Mouse (Mus musculus) spleen, adult 2 months (tissue): ENCODE measurements around the gene Pomp. TPM values are rescaled to one million over a fixed set of nuclear protein-coding genes. Genes with fewer than 3 reads are reported as not detected.

Experiments
- DNase-seq, 2 experiments: peaks; one replicate each; pipeline versions ENCODE4 v3.0.0 to v3.0.0-alpha.2; 2012 to 2021; ENCODE audit warnings: low spot score in 2 of 2, low read depth in 1 of 2
- H3K27ac ChIP-seq: fragments of 200-500 bp; 2 replicates; pipeline ENCODE4 v1.5.1; 2012; ENCODE audit warnings: low read length, inconsistent platforms; ENCODE audit not compliant: insufficient read depth
- H3K27me3 ChIP-seq: fragments of 200-500 bp; 2 replicates; pipeline ENCODE4 v1.6.1; 2012; ENCODE audit warnings: mild to moderate bottlenecking, moderate library complexity, low read length, inconsistent platforms; ENCODE audit not compliant: control insufficient read depth, insufficient read depth
- H3K36me3 ChIP-seq: fragments of 200-500 bp; 2 replicates; pipeline ENCODE4 v1.6.1; 2012; ENCODE audit warnings: mild to moderate bottlenecking, low read length, inconsistent platforms; ENCODE audit not compliant: control insufficient read depth, insufficient read depth
- H3K4me1 ChIP-seq: fragments of 200-500 bp; 2 replicates; pipeline ENCODE4 v1.6.1; 2011; ENCODE audit warnings: inconsistent platforms; ENCODE audit not compliant: control insufficient read depth, insufficient read depth, insufficient read length
- H3K4me3 ChIP-seq: fragments of 200-500 bp; 2 replicates; pipeline ENCODE4 v1.5.1; 2011; ENCODE audit warnings: mild to moderate bottlenecking, inconsistent platforms; ENCODE audit not compliant: insufficient read depth, insufficient read length; ENCODE audit errors: extremely low read depth
- CTCF ChIP-seq: fragments of 200-500 bp; IDR thresholded peaks from 2 replicates; pipeline ENCODE4 v1.5.1; 2011; ENCODE audit warnings: mild to moderate bottlenecking, inconsistent platforms; ENCODE audit not compliant: insufficient read depth, insufficient read length, insufficient replicate concordance; ENCODE audit errors: extremely low read depth
- POLR2A ChIP-seq: fragments of 200-500 bp; IDR thresholded peaks from 2 replicates; pipeline ENCODE4 v1.6.1; 2011; ENCODE audit warnings: low read depth, low read length, inconsistent platforms
- WGBS: fragments of 180-500 bp; shearing (Covaris S2); methylation state at CpG from one replicate; pipeline ENCODE4 v1.1.7; 2018; 5-methylcytosine and 5-hydroxymethylcytosine counted together
- polyA plus RNA-seq: library from polyadenylated mRNA; depleted of rRNA; stranded (reverse); fragments of >200 nt; gene quantifications from 2 replicates; pipeline ENCODE4 v1.2.3, GENCODE M21; 2012

Gene Pomp
- polyA plus RNA-seq, 1 experiment: 22.8 TPM

DNA sequence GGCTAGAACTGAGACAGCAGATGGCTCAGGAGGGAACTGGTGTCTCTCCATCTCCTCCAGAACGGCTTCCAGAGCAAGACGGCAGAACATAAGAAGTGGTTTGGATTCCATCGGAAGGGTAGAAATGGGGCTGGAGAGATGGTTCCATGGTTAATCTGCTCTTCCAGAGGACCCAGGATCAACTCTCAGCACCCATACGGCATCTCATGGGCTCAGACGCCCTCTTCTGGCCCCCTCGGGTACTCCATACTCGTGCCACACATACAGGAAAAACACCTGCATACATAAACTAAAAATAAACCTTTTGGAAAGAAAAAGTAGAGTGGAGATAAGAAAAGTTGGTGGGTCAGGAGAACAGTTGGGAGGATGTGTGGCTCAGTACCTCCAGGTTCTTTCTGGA, 40.4 kb upstream of the Pomp start:
- no peak for TF ChIP-seq CTCF
- no peak for TF ChIP-seq POLR2A
- Histone ChIP-seq H3K27ac (no peak overlapping the region), H3K27me3 (no peaks in the 10 kb centered on the region), H3K4me3 (no peak overlapping the region), H3K36me3 (no peaks in the 10 kb centered on the region), H3K4me1 (no peaks in the 10 kb centered on the region)
- no peak for DNase-seq
- 92% methylated on average over 7 of the region's 7 CpGs for WGBS

- no peak for DNase-seq
- H3K4me1 ChIP-seq: peaks cover 4% of the 10 kb centered on the region; the same call in 1 of the 2 replicates
- TF ChIP-seq CTCF (no peak), POLR2A (no peak)
- WGBS: 90% methylated on average over 13 of the region's 13 CpGs
- H3K27me3 ChIP-seq: no peaks in the 10 kb centered on the region
- no peak overlapping the region for H3K4me3 ChIP-seq
- no peak overlapping the region for H3K27ac ChIP-seq
- H3K36me3 ChIP-seq: no peaks in the 10 kb centered on the region
Observed at GRCm38 (mm10) chr5:147824021-147824605, 36.1 kb upstream of the Pomp start.

DNA sequence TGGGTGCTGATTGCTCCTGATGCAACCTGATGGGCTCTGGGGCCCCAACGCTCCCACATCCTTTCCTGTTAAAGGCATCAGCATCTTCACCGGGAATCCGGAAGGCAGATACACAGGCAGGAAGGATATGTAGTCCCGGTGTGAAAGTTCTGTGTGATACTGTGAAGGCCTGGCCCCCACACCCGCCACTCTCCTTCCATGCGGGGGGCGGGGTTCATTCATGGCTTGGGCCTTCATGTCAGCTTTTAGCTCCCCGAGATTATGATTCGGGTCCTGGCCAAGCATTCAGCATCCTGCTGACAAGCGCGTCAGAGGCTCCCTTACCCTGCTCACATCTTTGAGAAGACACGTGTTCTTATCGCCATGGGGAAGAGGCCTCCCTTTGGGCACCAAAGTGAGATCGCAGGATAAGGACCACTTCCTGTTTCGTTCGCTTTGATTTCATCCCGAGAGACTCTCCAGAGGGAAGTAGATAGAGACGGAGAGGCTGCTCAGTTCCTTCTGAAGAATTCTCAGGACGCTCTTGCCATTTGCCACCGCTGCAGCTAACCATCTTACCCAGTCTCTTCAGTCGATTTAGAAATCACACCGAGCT, 34.8 kb upstream of the Pomp start:
- H3K4me1 ChIP-seq: peaks cover 4% of the 10 kb centered on the region; the same call in 1 of the 2 replicates
- H3K4me3 ChIP-seq: no peak overlapping the region
- 12% methylated on average over 22 of the region's 22 CpGs for WGBS
- no peaks in the 10 kb centered on the region for H3K27me3 ChIP-seq
- no peak overlapping the region for H3K27ac ChIP-seq
- no peak for DNase-seq
- H3K36me3 ChIP-seq: no peaks in the 10 kb centered on the region
- TF ChIP-seq CTCF (no peak), POLR2A (no peak)

DNA sequence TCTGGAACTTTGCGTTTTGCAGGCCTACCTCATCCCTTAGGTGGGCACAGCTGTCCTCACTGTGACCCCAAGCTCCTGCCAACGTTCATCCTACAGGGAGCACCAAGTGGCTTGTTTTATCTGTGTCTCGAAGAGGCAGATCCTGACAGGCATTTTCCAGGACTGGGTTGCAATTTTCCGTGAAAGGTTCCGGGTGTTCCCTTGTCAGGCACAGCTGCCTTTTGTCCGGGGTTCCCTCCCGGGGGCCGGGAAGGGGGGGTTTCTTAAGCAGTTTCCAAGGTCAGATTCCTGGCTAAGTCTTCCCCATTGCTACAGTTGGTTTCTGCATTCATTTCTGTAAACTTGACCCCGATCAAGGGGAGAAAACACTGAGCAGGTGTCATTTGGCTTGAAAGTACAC, 34.2 kb upstream of the Pomp start:
- 83% methylated on average over 9 of the region's 9 CpGs for WGBS
- no peak for DNase-seq
- no peaks in the 10 kb centered on the region for H3K36me3 ChIP-seq
- TF ChIP-seq POLR2A (no peak), CTCF (no peak)
- no peak overlapping the region for H3K27ac ChIP-seq
- H3K4me1 ChIP-seq: peaks cover 4% of the 10 kb centered on the region; the same call in 1 of the 2 replicates
- no peak overlapping the region for H3K4me3 ChIP-seq
- H3K27me3 ChIP-seq: no peaks in the 10 kb centered on the region

DNA sequence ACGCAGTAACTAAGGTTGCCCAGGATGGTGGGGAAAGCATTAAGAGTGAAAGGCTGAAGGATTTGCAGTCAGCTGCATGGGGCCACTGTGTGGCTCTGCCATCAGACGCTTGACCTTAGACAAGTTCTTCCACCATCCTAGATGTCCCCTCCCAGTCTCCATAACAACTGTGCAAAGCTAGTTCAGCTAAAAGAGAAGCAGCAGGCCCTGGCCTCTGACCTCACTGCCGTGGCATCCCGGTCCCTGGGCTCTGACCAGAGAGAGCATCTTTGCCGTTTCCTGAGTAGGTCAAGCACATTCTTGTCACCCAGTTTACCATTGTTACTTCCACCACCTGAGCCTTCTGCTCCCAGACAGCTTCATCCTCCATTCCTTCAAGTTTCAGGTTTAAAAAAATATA, 33.7 kb upstream of the Pomp start:
- Histone ChIP-seq H3K36me3 (no peaks in the 10 kb centered on the region), H3K4me1 (peaks cover 4% of the 10 kb centered on the region; the same call in 1 of the 2 replicates), H3K27ac (no peak overlapping the region), H3K27me3 (no peaks in the 10 kb centered on the region), H3K4me3 (no peak overlapping the region)
- TF ChIP-seq POLR2A (no peak), CTCF (no peak)
- no peak for DNase-seq
- WGBS: 87% methylated on average over 5 of the region's 5 CpGs

- H3K4me3 ChIP-seq: no peak overlapping the region
- H3K27ac ChIP-seq: no peak overlapping the region
- no peak for DNase-seq
- no peak for TF ChIP-seq CTCF
- no peak for TF ChIP-seq POLR2A
- H3K4me1 ChIP-seq: peaks cover 4% of the 10 kb centered on the region; the same call in 1 of the 2 replicates
- 94% methylated on average over 8 of the region's 8 CpGs for whole genome bisulfite sequencing
- no peaks in the 10 kb centered on the region for H3K27me3 ChIP-seq
- no peaks in the 10 kb centered on the region for H3K36me3 ChIP-seq
Observed at GRCm38 (mm10) chr5:147828846-147829245, 31.4 kb upstream of the Pomp start.

DNA sequence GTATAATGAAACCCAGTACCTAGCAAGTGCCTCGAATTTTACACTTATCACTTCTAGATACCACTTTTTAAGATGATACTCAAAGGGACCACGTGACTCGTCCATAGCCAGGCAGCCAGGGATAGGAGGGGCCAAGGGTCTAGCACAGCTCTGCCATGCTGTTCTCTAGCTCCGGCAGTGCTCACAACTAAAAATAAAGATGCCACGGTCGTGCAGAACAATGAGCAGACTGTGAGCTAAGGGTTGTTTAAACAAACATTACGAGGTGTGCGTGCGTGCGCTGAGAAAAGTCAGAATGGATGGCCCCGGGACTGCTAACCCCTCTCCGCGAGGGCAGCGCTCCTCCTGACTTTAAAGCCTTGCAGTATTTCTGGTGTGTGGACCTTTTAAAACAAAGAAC, 27.4 kb upstream of the Pomp start:
- Histone ChIP-seq H3K36me3 (no peaks in the 10 kb centered on the region), H3K27me3 (no peaks in the 10 kb centered on the region; the same call in 1 of the 2 replicates), H3K27ac (no peak overlapping the region), H3K4me1 (no peaks in the 10 kb centered on the region), H3K4me3 (no peak overlapping the region)
- TF ChIP-seq POLR2A: no peak
- no peak for TF ChIP-seq CTCF
- no peak for DNase-seq
- 53% methylated on average over 14 of the region's 14 CpGs for WGBS
